Mouse (Mus musculus): ENCODE measurements around the gene Clca3a2.

GRCm38 (mm10) chr3:144765161-144765560, 54.1 kb downstream of the Clca3a2 start:
- TF ChIP-seq EP300 (IDR thresholded peaks at IDR 0.05; ENCODE audit: low read depth) = no peak
- TF ChIP-seq CTCF (IDR thresholded peaks at IDR 0.05; ENCODE audit: low read depth) = no peak
